Mouse (Mus musculus) right cerebral cortex, postnatal 14 days (tissue): ENCODE data around the gene 1700029F12Rik.

Source experiments
- DNase-seq: peaks from one replicate; pipeline ENCODE4 v3.0.0; 2022

The 1700029F12Rik gene

GRCm38 (mm10) chr13:97021906-97022305, 12.3 kb downstream of the 1700029F12Rik start:
- no peak for DNase-seq

GRCm38 (mm10) chr13:97020122-97020521, 14.0 kb downstream of the 1700029F12Rik start:
- DNase-seq = no peak

DNA sequence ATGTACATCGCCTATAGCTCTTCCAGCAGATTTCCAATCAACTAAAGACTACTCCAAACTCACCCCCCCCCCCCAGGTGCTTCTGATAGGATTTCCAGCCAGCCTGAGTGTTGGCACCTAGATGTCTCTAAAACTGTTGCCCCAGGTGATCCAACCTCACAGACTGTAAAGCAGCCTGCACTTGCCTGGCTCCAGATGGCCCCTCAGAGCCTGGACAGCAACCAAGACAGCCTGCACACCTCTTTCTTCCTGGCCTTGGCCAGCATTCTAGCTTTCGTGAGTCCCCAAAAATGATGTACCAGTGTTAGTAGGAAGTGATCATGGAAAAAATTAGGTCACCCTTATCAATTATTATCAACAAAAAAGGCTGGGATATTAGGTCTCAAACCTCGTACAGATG, 16.5 kb downstream of the 1700029F12Rik start:
- no peak for DNase-seq

- DNase-seq = no peak
Observed at GRCm38 (mm10) chr13:97014366-97014765, 19.8 kb downstream of the 1700029F12Rik start.

DNA sequence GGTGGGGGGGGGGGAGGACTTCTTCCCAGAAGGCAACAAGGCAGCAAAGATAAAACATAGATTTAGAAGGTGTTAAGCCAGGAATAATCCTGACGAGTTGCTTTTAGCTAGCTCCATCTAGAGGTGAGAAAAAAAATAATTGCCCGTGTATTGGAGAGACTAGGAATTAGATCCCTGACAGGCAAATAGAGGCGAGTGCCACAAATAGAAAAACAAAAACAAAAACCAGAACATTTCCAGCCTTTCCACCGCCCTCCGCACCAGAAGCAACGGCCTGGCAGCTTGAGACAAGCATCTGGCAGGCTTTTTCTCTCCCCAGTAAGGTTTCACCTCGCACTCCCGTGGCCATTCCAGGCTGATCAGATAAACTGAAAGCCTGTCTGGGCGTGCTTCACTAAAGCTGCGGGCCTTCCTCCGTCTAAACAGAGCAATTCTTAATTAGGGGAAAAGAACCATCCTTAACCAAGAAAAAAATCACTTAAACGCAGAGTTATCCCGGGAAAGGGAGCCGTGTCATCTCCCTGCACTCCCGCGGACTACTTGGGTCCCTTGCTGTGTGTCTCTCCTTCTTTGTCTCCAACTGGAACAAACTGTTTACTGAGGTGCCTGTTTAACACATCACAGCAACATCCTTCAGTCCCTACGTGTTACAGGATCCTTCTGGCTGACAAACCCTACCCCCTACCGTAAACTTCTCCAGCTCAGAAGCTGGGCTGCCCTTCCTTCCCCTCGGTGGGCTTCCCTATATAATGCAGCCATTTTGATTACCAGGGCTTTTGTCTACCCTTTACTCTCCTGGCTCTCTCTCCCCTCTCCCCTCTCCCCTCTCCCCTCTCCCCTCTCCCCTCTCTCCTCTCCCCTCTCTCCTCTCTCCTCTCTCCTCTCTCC, 25.7 kb downstream of the 1700029F12Rik start:
- no peak for DNase-seq

- no peak for DNase-seq
Observed at GRCm38 (mm10) chr13:97007501-97008265, 26.5 kb downstream of the 1700029F12Rik start.

- DNase-seq = no peak
Observed at GRCm38 (mm10) chr13:97006784-97007183, 27.4 kb downstream of the 1700029F12Rik start.

DNA sequence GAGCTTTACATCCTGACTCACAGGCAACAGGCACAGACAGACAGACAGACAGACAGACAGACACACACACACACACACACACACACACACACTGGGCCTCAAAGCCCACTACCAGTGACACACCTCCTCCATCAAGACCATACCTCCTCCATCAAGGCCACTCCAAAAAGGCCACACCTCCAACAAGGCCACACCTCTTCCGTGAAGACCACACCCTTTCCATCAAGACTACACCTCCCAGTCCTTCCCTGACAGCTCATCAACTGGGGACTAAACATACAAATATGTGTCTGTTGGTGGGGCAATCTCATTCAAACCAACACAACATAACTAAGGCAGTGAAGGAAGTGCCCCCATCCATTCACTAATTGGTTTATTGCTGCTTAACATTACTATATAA, 37.1 kb downstream of the 1700029F12Rik start:
- no peak for DNase-seq

DNA sequence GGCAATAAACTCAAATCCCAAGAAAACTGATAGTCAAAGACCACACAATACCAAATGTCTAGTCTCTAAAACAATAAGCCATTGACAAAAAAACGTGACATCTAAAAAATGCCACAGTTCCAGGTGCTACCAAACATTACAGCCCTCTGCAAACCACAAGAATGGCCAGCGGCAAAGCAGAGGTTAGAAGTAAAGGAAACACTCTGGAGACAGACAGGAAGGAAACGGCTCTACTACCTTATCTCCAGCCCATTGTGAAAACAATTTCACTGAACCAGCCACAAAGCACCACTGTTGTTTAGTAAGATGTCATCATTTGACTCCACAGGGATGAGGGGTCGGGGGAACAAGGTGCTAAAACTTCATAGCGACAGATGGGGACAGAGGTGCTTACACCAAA, 38.9 kb downstream of the 1700029F12Rik start:
- DNase-seq = no peak

- DNase-seq = no peak
Observed at GRCm38 (mm10) chr13:96993291-96993989, 40.7 kb downstream of the 1700029F12Rik start.

GRCm38 (mm10) chr13:96990561-96991265, 43.4 kb downstream of the 1700029F12Rik start:
- no peak for DNase-seq

- no peak for DNase-seq
Observed at GRCm38 (mm10) chr13:96990045-96990444, 44.1 kb downstream of the 1700029F12Rik start.

GRCm38 (mm10) chr13:96989129-96989528, 45.0 kb downstream of the 1700029F12Rik start:
- no peak for DNase-seq

- no peak for DNase-seq
Observed at GRCm38 (mm10) chr13:96985599-96986275, 48.4 kb downstream of the 1700029F12Rik start.

DNA sequence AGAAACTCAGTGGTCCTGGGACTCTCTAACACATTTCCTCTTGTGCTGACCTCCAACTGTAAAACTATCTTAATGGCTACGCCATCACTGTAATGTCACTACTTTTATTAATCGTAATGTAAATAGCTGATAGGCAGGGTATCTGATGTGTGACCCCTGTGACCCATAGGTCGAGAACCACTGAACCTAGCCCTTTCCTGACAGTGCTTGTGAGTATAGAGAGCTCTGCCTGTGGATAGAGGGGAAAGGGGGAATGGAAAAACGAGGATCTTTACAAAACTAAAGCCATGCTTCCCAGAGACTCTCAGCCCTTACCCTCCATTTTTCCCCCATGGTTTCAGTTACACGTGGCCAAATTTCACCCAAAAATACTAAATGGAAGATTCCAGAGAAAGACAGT, 49.5 kb downstream of the 1700029F12Rik start:
- no peak for DNase-seq

DNA sequence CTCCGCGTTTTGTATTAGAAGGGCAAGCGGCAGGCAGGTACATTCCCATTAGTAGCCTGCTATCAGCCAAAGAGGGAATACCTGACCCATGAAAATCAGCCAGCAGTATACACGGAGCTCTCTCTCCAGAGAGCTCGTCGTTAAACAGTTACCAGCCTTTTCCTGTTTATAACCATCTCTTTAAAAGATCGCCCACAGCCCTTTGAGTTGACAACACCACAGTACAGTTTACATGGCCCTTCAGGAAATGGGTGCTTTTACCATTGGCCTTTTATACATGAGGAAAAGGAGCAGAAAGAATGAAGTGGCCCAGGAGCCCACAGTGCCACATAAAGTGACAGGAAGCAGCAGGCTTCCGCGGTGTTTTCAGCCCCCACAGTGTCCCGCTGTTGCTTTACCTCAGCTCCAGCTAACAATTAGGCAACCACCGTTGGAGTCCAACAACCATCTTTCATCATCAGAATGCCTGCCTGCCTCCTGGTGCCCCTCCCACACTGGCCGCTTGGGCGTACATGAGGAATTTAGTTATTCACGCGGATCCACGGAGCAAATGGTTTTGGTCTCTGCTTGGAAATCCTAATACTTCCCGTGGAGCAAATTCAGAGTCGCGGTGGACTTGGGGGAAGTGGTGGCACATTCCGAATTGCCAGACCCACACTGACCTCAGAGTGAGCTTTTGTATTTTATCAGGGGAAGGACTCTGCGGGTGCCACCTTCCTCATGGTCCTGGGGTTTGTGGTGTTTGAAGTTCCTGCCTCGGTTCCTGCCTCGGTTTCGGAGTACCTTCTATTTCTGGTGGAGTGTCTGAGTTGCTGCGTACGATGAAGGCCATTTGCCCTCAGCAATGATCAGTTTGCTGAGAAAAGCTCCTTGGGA, 50.7 kb downstream of the 1700029F12Rik start:
- DNase-seq = no peak

- no peak for DNase-seq
Observed at GRCm38 (mm10) chr13:96980561-96980960, 53.6 kb downstream of the 1700029F12Rik start.

- no peak for DNase-seq
Observed at GRCm38 (mm10) chr13:96976986-96977595, 57.1 kb downstream of the 1700029F12Rik start.

GRCm38 (mm10) chr13:96973318-96973717, 60.8 kb downstream of the 1700029F12Rik start:
- no peak for DNase-seq
